ENCODE assay signal across 26 mouse cellular contexts in the genomic region with DNA sequence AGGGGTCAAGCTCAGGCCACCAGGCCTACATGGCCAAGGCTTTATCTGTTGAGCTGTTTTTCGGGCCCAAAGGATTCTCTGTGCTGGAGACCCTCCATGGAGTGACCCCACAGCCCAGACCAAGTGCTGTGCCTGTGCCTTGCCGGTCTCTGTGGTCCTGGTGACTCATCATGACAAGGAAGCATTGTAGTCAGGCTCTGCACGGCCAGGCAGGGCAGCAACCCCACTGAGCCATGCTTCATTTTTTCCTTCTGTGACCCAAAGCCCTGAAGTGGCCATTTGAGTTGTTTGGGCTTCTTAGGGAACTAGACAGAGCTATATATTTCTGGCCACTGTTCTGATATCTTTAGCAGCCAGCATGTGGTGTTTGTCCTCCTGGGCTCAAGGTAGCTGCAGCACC. TPM values are rescaled to one million over a fixed set of nuclear protein-coding genes. Genes with fewer than 3 reads are reported as not detected.
DNase-seq lines count a peak whose midpoint lies in the region; ATAC-seq and TF ChIP-seq lines count a peak whose summit lies in the region.
"Had no signal": no experiment of that assay in that cellular context is flagged by ENCODE, and none has a peak within 500 bp of the region (broad histone marks: within the 10 kb centered on the region; RNA-seq: fewer than 3 reads in every experiment).

No protein-coding gene starts in this region.

- no peaks in the 10 kb centered on the region for H3K9me3 ChIP-seq in heart, embryonic 10.5 days
- no peaks in the 10 kb centered on the region for H3K9me3 ChIP-seq in megakaryocyte, embryonic 14.5 days
- no peaks in the 10 kb centered on the region for H3K9me3 ChIP-seq in embryonic facial prominence, embryonic 13.5 days
- no peaks in the 10 kb centered on the region for H3K9me3 ChIP-seq in hindbrain, embryonic 14.5 days (ENCODE audit: control insufficient read depth, low read length)
- H3K9me3 ChIP-seq: embryonic facial prominence, embryonic 15.5 days; G1E; lung, embryonic 15.5 days; midbrain, embryonic 15.5 days; neural tube, embryonic 12.5 days had no signal

- intact Hi-C loops in heart, adult 2 months (cut with DNase I) = no loop called here

- no peaks in the 10 kb centered on the region for H3K27me3 ChIP-seq in heart, embryonic 10.5 days (ENCODE audit: insufficient read depth, poor library complexity, severe bottlenecking)
- no peaks in the 10 kb centered on the region for H3K27me3 ChIP-seq in heart, adult 2 months (ENCODE audit: control insufficient read depth, insufficient read depth, low read length)
- peaks cover 33% of the 10 kb centered on the region for H3K27me3 ChIP-seq in megakaryocyte, embryonic 14.5 days (replicated peaks)
- no peaks in the 10 kb centered on the region for H3K27me3 ChIP-seq in embryonic facial prominence, embryonic 13.5 days
- no peaks in the 10 kb centered on the region for H3K27me3 ChIP-seq in hindbrain, embryonic 14.5 days (ENCODE audit: control insufficient read depth, insufficient read depth, low read length)
- H3K27me3 ChIP-seq: CH12.LX; embryonic facial prominence, embryonic 15.5 days; lung, embryonic 15.5 days; midbrain, embryonic 15.5 days; neural tube, embryonic 12.5 days had no signal

- no peak for DNase-seq in heart, embryonic 10.5 days (ENCODE audit: low spot score)
- DNase-seq in heart, adult 2 months = no peak
- DNase-seq in thymus, postnatal 25 days = no peak
- no peak for DNase-seq in hindbrain, embryonic 14.5 days (ENCODE audit: low spot score)
- DNase-seq in spleen, postnatal 4 days (ENCODE audit: low spot score in 2 of 2) = no peak
- DNase-seq: adrenal gland, postnatal 14 days; B cell, adult 2 months; cerebellum, adult 2 months; cerebellum, postnatal 36 days; embryo, embryonic 11 days; gastrocnemius, postnatal 14 days; right cerebral cortex, postnatal 25 days; spleen, adult 18-20 months had no signal

- TF ChIP-seq CTCF in heart, adult 2 months (IDR thresholded peaks at IDR 0.05) = no peak

- no peak for ATAC-seq in megakaryocyte, adult 5-6 weeks (ENCODE audit: poor library complexity, severe bottlenecking)
- no peak for ATAC-seq in embryonic facial prominence, embryonic 13.5 days (ENCODE audit: insufficient number of reproducible peaks, insufficient read depth, low FRiP score, low TSS enrichment, low read depth)
- no peak for ATAC-seq in hindbrain, embryonic 14.5 days (ENCODE audit: low FRiP score)
- ATAC-seq: forebrain, embryonic 16.5 days; intestine, postnatal 0 days; midbrain, embryonic 15.5 days had no signal

- no peak for TF ChIP-seq EP300 in heart, adult 2 months (IDR thresholded peaks at IDR 0.05; ENCODE audit: insufficient read depth, low read depth, low read length)

- H3K27ac ChIP-seq in heart, embryonic 10.5 days = peak overlapping the region; percentile 72
- no peak overlapping the region for H3K27ac ChIP-seq in heart, adult 2 months
- peak overlapping the region; percentile 94; the same call in 1 of the 2 replicates for H3K27ac ChIP-seq in embryonic facial prominence, embryonic 13.5 days
- H3K27ac ChIP-seq in hindbrain, embryonic 14.5 days = no peak overlapping the region
- H3K27ac ChIP-seq: hindbrain, postnatal 0 days; liver, embryonic 14.5 days; midbrain, embryonic 15.5 days; neural tube, embryonic 12.5 days had no signal

- 52% methylated on average over 3 of the region's 3 CpGs for WGBS in heart, embryonic 10.5 days
- WGBS in heart, adult 2 months = 49% methylated on average over 3 of the region's 3 CpGs
- WGBS in embryonic facial prominence, embryonic 13.5 days = 44% methylated on average over 3 of the region's 3 CpGs
- 49% methylated on average over 3 of the region's 3 CpGs for WGBS in hindbrain, embryonic 14.5 days

- H3K4me2 ChIP-seq in embryonic facial prominence, embryonic 13.5 days = no peak overlapping the region
- no peak overlapping the region for H3K4me2 ChIP-seq in hindbrain, embryonic 14.5 days (replicated peaks)
- H3K4me2 ChIP-seq: embryonic facial prominence, embryonic 15.5 days; midbrain, embryonic 15.5 days; neural tube, embryonic 12.5 days had no signal

- no peak overlapping the region for H3K4me3 ChIP-seq in heart, embryonic 10.5 days
- no peak overlapping the region for H3K4me3 ChIP-seq in heart, adult 2 months
- peak overlapping the region; percentile 38 for H3K4me3 ChIP-seq in megakaryocyte, embryonic 14.5 days (replicated peaks)
- no peak overlapping the region for H3K4me3 ChIP-seq in embryonic facial prominence, embryonic 13.5 days
- H3K4me3 ChIP-seq in hindbrain, embryonic 14.5 days (replicated peaks; ENCODE audit: low read length) = no peak overlapping the region
- H3K4me3 ChIP-seq: embryonic facial prominence, embryonic 15.5 days; lung, embryonic 15.5 days; midbrain, embryonic 15.5 days; neural tube, embryonic 12.5 days had no signal

- TF ChIP-seq POLR2A in heart, adult 2 months (IDR thresholded peaks at IDR 0.05; ENCODE audit: insufficient read depth, low read depth, low read length) = no peak

- no peaks in the 10 kb centered on the region for H3K79me2 ChIP-seq in heart, adult 2 months (replicated peaks; ENCODE audit: control insufficient read depth, insufficient read depth, low read length)

- 0 out of 2 replicates have a peak, but pooled peaks cover under 1% of the 10 kb centered on the region for H3K36me3 ChIP-seq in heart, embryonic 10.5 days
- H3K36me3 ChIP-seq in heart, adult 2 months (ENCODE audit: control insufficient read depth, insufficient read depth, low read length) = no peaks in the 10 kb centered on the region
- H3K36me3 ChIP-seq in megakaryocyte, embryonic 14.5 days (replicated peaks; ENCODE audit: low read length) = peaks cover 6% of the 10 kb centered on the region
- peaks cover 6% of the 10 kb centered on the region; the same call in 1 of the 2 replicates for H3K36me3 ChIP-seq in embryonic facial prominence, embryonic 13.5 days
- H3K36me3 ChIP-seq in hindbrain, embryonic 14.5 days (replicated peaks; ENCODE audit: control insufficient read depth, insufficient read depth) = no peaks in the 10 kb centered on the region
- H3K36me3 ChIP-seq: embryonic facial prominence, embryonic 15.5 days; lung, embryonic 15.5 days; midbrain, embryonic 15.5 days; neural tube, embryonic 12.5 days had no signal

- no peak overlapping the region for H3K9ac ChIP-seq in heart, adult 2 months (ENCODE audit: low read depth, low read length)
- H3K9ac ChIP-seq in embryonic facial prominence, embryonic 13.5 days = no peak overlapping the region
- no peak overlapping the region for H3K9ac ChIP-seq in hindbrain, embryonic 14.5 days
- H3K9ac ChIP-seq: embryonic facial prominence, embryonic 15.5 days; liver, embryonic 14.5 days; lung, embryonic 15.5 days; midbrain, embryonic 15.5 days; neural tube, embryonic 12.5 days had no signal

- H3K4me1 ChIP-seq in heart, embryonic 10.5 days = peaks cover 51% of the 10 kb centered on the region
- H3K4me1 ChIP-seq in heart, adult 2 months (ENCODE audit: control insufficient read depth, insufficient read depth, low read length) = no peaks in the 10 kb centered on the region
- peaks cover 33% of the 10 kb centered on the region for H3K4me1 ChIP-seq in megakaryocyte, embryonic 14.5 days
- H3K4me1 ChIP-seq in embryonic facial prominence, embryonic 13.5 days = peaks cover 54% of the 10 kb centered on the region
- peaks cover 11% of the 10 kb centered on the region; the same call in 1 of the 2 replicates for H3K4me1 ChIP-seq in hindbrain, embryonic 14.5 days (replicated peaks; ENCODE audit: control insufficient read depth, insufficient read depth, low read length)

RNA-seq across cellular contexts. Expression of gene Adnp, which starts 39.1 kb away (rescaled TPM):
- polyA plus RNA-seq in heart, embryonic 10.5 days (2016; fragmentation: Nextera tagmentation; extraction: Ambion mirVana) = 2.2 and 2.5 TPM in 2 replicates
- 10 to 100 TPM; 29.6 to 30.7 TPM for total RNA-seq in heart, adult 2 months (2021)
- 7.4 and 11.2 TPM in 2 replicates for polyA plus RNA-seq in heart, adult 2 months (2012; rRNA removed)
- polyA plus RNA-seq in megakaryocyte, embryonic 14.5 days (2012; ENCODE audit: insufficient read depth, low replicate concordance) = 9.5 and 14.3 TPM in 2 replicates
- 17.2 and 21.8 TPM in 2 replicates for total RNA-seq in megakaryocyte, adult 5-6 weeks (2015)
- total RNA-seq in megakaryocyte, adult 5-6 weeks (2017) = 2.3 and 4.9 TPM in 2 replicates
- 3.1 and 3.9 TPM in 2 replicates for polyA plus RNA-seq in embryonic facial prominence, embryonic 13.5 days (2015; fragmentation: Nextera tagmentation; extraction: Ambion mirVana)
- polyA plus RNA-seq in hindbrain, embryonic 14.5 days (2014; fragmentation: Nextera tagmentation; extraction: Ambion mirVana) = 4.7 and 5.4 TPM in 2 replicates

Comparison
In these comparisons a context has a peak if more than half of its experiments do, and no peak if none do; other contexts are left out.
1. H3K27ac ChIP-seq: peak in heart, embryonic 10.5 days (single experiment) and embryonic facial prominence, embryonic 13.5 days (single experiment); none in heart, adult 2 months (single experiment) and hindbrain, embryonic 14.5 days (single experiment).